Mouse (Mus musculus): ENCODE data around the gene Map2k3. TPM values are rescaled to one million over a fixed set of nuclear protein-coding genes. Genes with fewer than 3 reads are reported as not detected.

Map2k3 gene
- total and polyA plus RNA-seq, 3 experiments: 73.2 to 132 (median 111) TPM

- TF ChIP-seq KAT2A (conservative IDR thresholded peaks at IDR 0.05; ENCODE audit: low read depth, low read length) (no peak; the same call in 1 of the 2 replicates), MAX (IDR thresholded peaks at IDR 0.05; ENCODE audit: low read length) (peak; percentile 80), MYB (IDR thresholded peaks at IDR 0.05; ENCODE audit: low read depth, low read length) (no peak; the same call in 1 of the 2 replicates)
Observed at GRCm38 (mm10) chr11:60935326-60935974, 3.6 kb downstream of the Map2k3 start (continued).

DNA sequence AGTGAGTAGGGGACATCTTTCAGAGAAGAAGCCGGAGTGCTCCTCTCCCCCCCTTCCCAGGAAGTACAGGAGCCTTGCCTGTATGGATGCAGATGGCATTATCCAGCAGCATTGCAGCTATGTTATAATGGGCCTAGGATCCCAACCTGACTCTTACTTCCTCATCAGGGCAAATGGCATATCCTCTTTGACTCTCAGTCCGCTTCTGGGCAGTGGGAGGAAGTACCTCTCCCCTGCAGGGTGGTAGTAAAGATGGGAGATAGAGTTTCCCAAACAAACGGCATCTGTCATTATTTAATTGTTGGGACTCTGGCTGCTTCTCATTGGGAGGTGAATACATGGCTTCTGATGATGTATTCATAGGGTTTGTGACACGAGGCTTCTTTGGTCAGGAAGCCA is 4.1 kb downstream of the Map2k3 start:
- H3K9ac ChIP-seq (ENCODE audit: control insufficient read depth, low read depth, low read length, poor library complexity, severe bottlenecking): peak overlapping the region; percentile 62
- H3K27ac ChIP-seq (ENCODE audit: control insufficient read depth, low read depth, low read length): peak overlapping the region; percentile 89
- TF ChIP-seq ZMIZ1 (IDR thresholded peaks at IDR 0.05; ENCODE audit: low read depth, low read length): no peak
- TF ChIP-seq GATA1 (IDR thresholded peaks at IDR 0.05; ENCODE audit: low read depth, low read length): 0 out of 2 replicates have a peak, but pooled peaks have one; percentile 45
- no peak; the same call in 1 of the 2 replicates for TF ChIP-seq SIN3A (IDR thresholded peaks at IDR 0.05; ENCODE audit: low read length)
- TF ChIP-seq CTCF (IDR thresholded peaks at IDR 0.05 in 2 of 3, conservative IDR thresholded peaks at IDR 0.05 in 1 of 3; ENCODE audit: control insufficient read depth in 1 of 3, insufficient read depth in 1 of 3, low read depth in 2 of 3, low read length in 3 of 3, poor library complexity in 1 of 3, severe bottlenecking in 1 of 3): no peak
- no peak for TF ChIP-seq POLR2AphosphoS5 (IDR thresholded peaks at IDR 0.05; ENCODE audit: borderline replicate concordance, low read depth, low read length)
- no peak for TF ChIP-seq E2F4 (IDR thresholded peaks at IDR 0.05; ENCODE audit: borderline replicate concordance, low read depth, low read length)
- no peak for TF ChIP-seq RCOR1 (IDR thresholded peaks at IDR 0.05; ENCODE audit: low read depth, low read length)
- TF ChIP-seq MAX (IDR thresholded peaks at IDR 0.05; ENCODE audit: low read length): no peak
- peak; percentile 11; the same call in 1 of the 2 replicates for TF ChIP-seq TBP (IDR thresholded peaks at IDR 0.05; ENCODE audit: low read depth, low read length)
- TF ChIP-seq POLR2AphosphoS2 (IDR thresholded peaks at IDR 0.05; ENCODE audit: low read length): no peak
- TF ChIP-seq GABPA (IDR thresholded peaks at IDR 0.05; ENCODE audit: low read depth, low read length): no peak
- peak; percentile 15; the same call in 1 of the 2 replicates for TF ChIP-seq ELF1 (IDR thresholded peaks at IDR 0.05; ENCODE audit: low read depth, low read length)
- TF ChIP-seq EP300 (IDR thresholded peaks at IDR 0.05; ENCODE audit: low read depth in 1 of 2, low read length in 2 of 2): peak; percentile 37 to 38; a peak in 2 of 4 replicates
- TF ChIP-seq ETS1 (IDR thresholded peaks at IDR 0.05; ENCODE audit: low read depth, low read length): peak; percentile 61
- no peak; the same call in 1 of the 2 replicates for TF ChIP-seq CHD1 (IDR thresholded peaks at IDR 0.05; ENCODE audit: low read depth, low read length)
- TF ChIP-seq MEF2A (IDR thresholded peaks at IDR 0.05; ENCODE audit: extremely low read depth, insufficient replicate concordance, low read depth, low read length, poor library complexity, severe bottlenecking): no peak
- TF ChIP-seq ZC3H11A (IDR thresholded peaks at IDR 0.05; ENCODE audit: low read depth, low read length): no peak
- no peak for TF ChIP-seq MAFK (IDR thresholded peaks at IDR 0.05; ENCODE audit: borderline replicate concordance, low read depth, low read length)
- H3K4me1 ChIP-seq (ENCODE audit: control insufficient read depth in 1 of 2, insufficient read depth in 2 of 2, low read length in 2 of 2): peaks cover 13 to 36% of the 10 kb centered on the region in 2 experiments
- H3K36me3 ChIP-seq (ENCODE audit: control insufficient read depth in 1 of 2, insufficient read depth in 2 of 2, low read length in 2 of 2): peaks cover 0 to 35% of the 10 kb centered on the region in 2 experiments; a peak in 3 of 4 replicates
- DNase-seq (ENCODE audit: low read depth, low spot score): peak; percentile 80
- H3K79me2 ChIP-seq (ENCODE audit: control insufficient read depth, insufficient read depth, low read length, poor library complexity): peaks cover 88% of the 10 kb centered on the region
- peak overlapping the region; percentile 37 to 47 for H3K4me3 ChIP-seq (ENCODE audit: control insufficient read depth in 1 of 2, insufficient read depth in 1 of 2, low read depth in 2 of 2, low read length in 2 of 2)
- H3K27me3 ChIP-seq (ENCODE audit: control insufficient read depth in 1 of 2, insufficient read depth in 2 of 2, low read length in 2 of 2): no peaks in the 10 kb centered on the region
- H3K9me3 ChIP-seq (replicated peaks; ENCODE audit: insufficient read depth, low read length): no peaks in the 10 kb centered on the region
